Mouse (Mus musculus) limb, embryonic 11.5 days (tissue): ENCODE data around the gene Camsap2. TPM values are rescaled to one million over a fixed set of nuclear protein-coding genes. Genes with fewer than 3 reads are reported as not detected.

Experiments used
- ATAC-seq: fragments of 200-750 bp; cut with Nextera tagmentation; 2 replicates; pipeline ENCODE4 v1.8.0; 2017; ENCODE audit warnings: low read depth; ENCODE audit not compliant: insufficient number of reproducible peaks, low FRiP score, low TSS enrichment
- DNase-seq: peaks from one replicate; pipeline ENCODE4 v3.0.0-alpha.2; 2015; ENCODE audit warnings: low spot score
- H3K27ac ChIP-seq: fragments of 300-500 bp; sonication (generic); replicated peaks from 2 replicates; pipeline ENCODE4 v1.5.1; 2014; ENCODE audit warnings: low read depth, mild to moderate bottlenecking, low read length
- H3K27me3 ChIP-seq: fragments of 300-500 bp; sonication (generic); 2 replicates; pipeline ENCODE4 v1.6.1; 2014; ENCODE audit warnings: mild to moderate bottlenecking, low read length, mixed read lengths; ENCODE audit not compliant: control insufficient read depth, insufficient read depth
- H3K36me3 ChIP-seq: fragments of 300-500 bp; sonication (generic); 2 replicates; pipeline ENCODE4 v1.6.1; 2014; ENCODE audit warnings: mild to moderate bottlenecking, low read length, moderate library complexity, mixed read lengths; ENCODE audit not compliant: control insufficient read depth, insufficient read depth
- H3K4me1 ChIP-seq: fragments of 300-500 bp; sonication (generic); 2 replicates; pipeline ENCODE4 v1.6.1; 2014; ENCODE audit warnings: low read length, mixed read lengths; ENCODE audit not compliant: control insufficient read depth, insufficient read depth
- H3K4me2 ChIP-seq: fragments of 300-500 bp; sonication (generic); 2 replicates; pipeline ENCODE4 v1.6.1; 2014; ENCODE audit warnings: low read depth, mild to moderate bottlenecking, moderate library complexity; ENCODE audit not compliant: severe bottlenecking
- H3K4me3 ChIP-seq: fragments of 300-500 bp; sonication (generic); 2 replicates; pipeline ENCODE4 v1.5.1; 2014; ENCODE audit warnings: low read depth, low read length
- H3K9ac ChIP-seq: fragments of 300-500 bp; sonication (generic); 2 replicates; pipeline ENCODE4 v1.6.1; 2014; ENCODE audit warnings: mild to moderate bottlenecking, low read length
- H3K9me3 ChIP-seq: fragments of 300-500 bp; sonication (generic); 2 replicates; pipeline ENCODE4 v1.6.1; 2016; ENCODE audit warnings: low read length; ENCODE audit not compliant: control insufficient read depth
- WGBS: fragments of 180-500 bp; shearing (Covaris S2); extraction: QIAGEN DNeasy Blood & Tissue Kit; methylation state at CpG from one replicate; pipeline ENCODE4 v1.1.7; 2014; 5-methylcytosine and 5-hydroxymethylcytosine counted together
- polyA plus RNA-seq: library from polyadenylated mRNA; unstranded; fragments of >200 nt; fragmentation: Nextera tagmentation; extraction: Ambion mirVana; gene quantifications from 2 replicates; pipeline ENCODE4 v1.2.1, GENCODE M21; 2014

The Camsap2 gene
- polyA plus RNA-seq, 1 experiment from 2014 or later, result 20.6 TPM

DNA sequence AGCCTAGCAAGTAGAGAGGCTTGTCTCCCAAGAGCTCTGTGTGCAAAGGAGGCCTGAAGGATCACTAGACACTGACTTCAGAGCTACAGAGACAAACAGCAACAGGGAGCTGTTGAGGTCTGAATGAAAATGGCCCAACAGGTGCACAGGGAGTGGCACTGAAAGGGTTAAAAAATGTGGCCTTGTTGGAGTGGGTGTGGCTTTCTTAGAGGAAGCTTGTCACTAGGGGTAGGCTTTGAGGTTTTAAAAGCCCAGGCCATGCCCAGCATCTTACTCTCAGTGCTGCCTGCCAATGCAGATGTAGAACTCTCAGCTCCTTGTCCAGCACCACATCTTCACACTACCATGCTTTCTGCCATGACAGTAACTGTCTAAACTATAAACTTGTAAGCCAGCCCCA, 29.6 kb downstream of the Camsap2 start:
- Histone ChIP-seq H3K9me3 (no peaks in the 10 kb centered on the region), H3K27me3 (no peaks in the 10 kb centered on the region), H3K36me3 (no peaks in the 10 kb centered on the region), H3K4me1 (no peaks in the 10 kb centered on the region), H3K9ac (no peak overlapping the region), H3K27ac (no peak overlapping the region), H3K4me3 (no peak overlapping the region), H3K4me2 (no peak overlapping the region)
- DNase-seq (no peak), ATAC-seq (no peak)

DNA sequence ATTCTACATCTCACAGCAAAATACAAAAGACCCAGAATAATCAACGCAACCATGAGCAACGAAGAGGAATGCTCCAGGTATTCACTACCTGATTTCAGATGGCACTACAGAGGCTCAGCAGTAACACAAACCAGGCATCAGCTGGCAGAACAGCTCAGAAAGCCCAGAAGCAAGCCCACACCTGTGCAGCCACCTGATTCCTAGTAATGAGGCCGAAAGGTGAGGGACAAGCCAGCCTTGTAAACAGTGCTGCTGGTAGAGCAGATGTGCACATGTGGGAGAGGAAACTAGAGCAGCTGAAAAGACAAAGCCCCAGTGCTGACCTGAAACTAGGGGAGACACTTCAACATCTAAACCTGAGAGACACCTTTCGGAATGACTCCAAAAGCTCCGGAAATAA, 36.7 kb downstream of the Camsap2 start:
- Histone ChIP-seq H3K27me3 (no peaks in the 10 kb centered on the region), H3K4me2 (no peak overlapping the region), H3K4me3 (no peak overlapping the region), H3K27ac (no peak overlapping the region), H3K9me3 (no peaks in the 10 kb centered on the region), H3K4me1 (no peaks in the 10 kb centered on the region), H3K36me3 (no peaks in the 10 kb centered on the region), H3K9ac (no peak overlapping the region)
- no peak for DNase-seq
- 88% methylated on average over 5 of the region's 5 CpGs for WGBS
- no peak for ATAC-seq

- Histone ChIP-seq H3K9ac (no peak overlapping the region), H3K4me1 (no peaks in the 10 kb centered on the region), H3K27me3 (no peaks in the 10 kb centered on the region), H3K27ac (no peak overlapping the region), H3K4me2 (no peak overlapping the region), H3K36me3 (no peaks in the 10 kb centered on the region), H3K9me3 (no peaks in the 10 kb centered on the region), H3K4me3 (no peak overlapping the region)
- DNase-seq (no peak), ATAC-seq (no peak)
- WGBS, result 84% methylated on average over 3 of the region's 3 CpGs
These were observed 39.5 kb downstream of the Camsap2 start for GRCm38 (mm10) chr1:136306424-136306823.

GRCm38 (mm10) chr1:136293961-136294360, 51.9 kb downstream of the Camsap2 start:
- no peak for ATAC-seq

GRCm38 (mm10) chr1:136289803-136290202, 56.1 kb downstream of the Camsap2 start:
- H3K36me3 ChIP-seq, result no peaks in the 10 kb centered on the region
- WGBS, result 76% methylated on average over 1 of the region's 1 CpGs
- ATAC-seq, result no peak

More at GRCm38 (mm10) chr1:136293961-136294360, 51.9 kb downstream of the Camsap2 start:
- DNase-seq, result no peak
- Histone ChIP-seq H3K4me3 (no peak overlapping the region), H3K27me3 (no peaks in the 10 kb centered on the region), H3K27ac (no peak overlapping the region), H3K9ac (no peak overlapping the region), H3K4me1 (no peaks in the 10 kb centered on the region), H3K4me2 (no peak overlapping the region), H3K36me3 (no peaks in the 10 kb centered on the region), H3K9me3 (no peaks in the 10 kb centered on the region)

DNA sequence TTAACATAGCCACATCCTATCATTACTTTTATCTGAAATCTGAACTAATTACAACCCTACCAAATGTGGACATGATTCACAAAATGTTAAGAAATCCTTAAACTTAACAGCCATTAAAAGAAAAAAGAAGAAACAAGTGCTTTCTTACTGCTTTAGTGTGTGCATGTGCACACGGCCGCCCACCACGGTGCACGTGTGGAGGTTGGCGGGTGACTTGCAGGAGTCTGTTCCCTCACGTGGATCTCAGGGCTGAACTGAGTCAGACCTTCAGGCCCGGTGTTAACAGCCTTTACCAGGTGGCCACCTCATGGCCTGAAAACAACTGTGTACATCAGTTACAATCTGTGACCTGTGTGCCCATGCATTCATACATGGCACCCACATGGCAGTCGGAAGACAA, 68.5 kb downstream of the Camsap2 start:
- H3K9me3 ChIP-seq, result no peaks in the 10 kb centered on the region
- H3K9ac ChIP-seq, result no peak overlapping the region
- H3K36me3 ChIP-seq, result peaks cover 30% of the 10 kb centered on the region
- H3K4me1 ChIP-seq, result no peaks in the 10 kb centered on the region
- no peak for DNase-seq
- H3K27me3 ChIP-seq, result no peaks in the 10 kb centered on the region
- no peak overlapping the region for H3K27ac ChIP-seq
- H3K4me3 ChIP-seq, result no peak overlapping the region
- no peak overlapping the region for H3K4me2 ChIP-seq
- 87% methylated on average over 8 of the region's 8 CpGs for WGBS
- no peak for ATAC-seq

More at GRCm38 (mm10) chr1:136289803-136290202, 56.1 kb downstream of the Camsap2 start:
- Histone ChIP-seq H3K27ac (no peak overlapping the region), H3K4me2 (no peak overlapping the region), H3K4me1 (no peaks in the 10 kb centered on the region), H3K4me3 (no peak overlapping the region), H3K9me3 (no peaks in the 10 kb centered on the region), H3K9ac (no peak overlapping the region), H3K27me3 (no peaks in the 10 kb centered on the region)
- no peak for DNase-seq

DNA sequence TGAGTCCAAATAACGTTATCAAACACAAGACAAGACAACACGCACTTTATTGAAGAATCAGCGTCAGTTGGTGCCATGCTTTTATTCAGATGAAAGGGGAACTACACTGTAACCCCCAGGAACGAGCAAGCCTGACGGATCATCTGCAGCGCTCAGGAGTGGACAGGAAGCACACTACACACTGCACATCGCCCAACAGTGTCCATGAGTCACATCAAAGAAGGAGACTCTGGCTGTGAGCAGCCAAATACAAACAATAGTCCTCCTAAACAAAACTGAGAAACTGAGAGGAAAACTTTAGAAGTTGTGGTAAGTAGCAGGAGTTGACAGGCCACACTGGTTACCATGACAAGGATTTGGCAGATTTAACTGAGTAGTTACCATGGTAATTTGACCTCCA, 77.7 kb downstream of the Camsap2 start:
- Histone ChIP-seq H3K4me1 (no peaks in the 10 kb centered on the region), H3K36me3 (peaks cover 2% of the 10 kb centered on the region; the same call in 1 of the 2 replicates), H3K27me3 (no peaks in the 10 kb centered on the region), H3K9me3 (no peaks in the 10 kb centered on the region), H3K4me3 (no peak overlapping the region), H3K4me2 (no peak overlapping the region), H3K9ac (no peak overlapping the region), H3K27ac (no peak overlapping the region)
- 86% methylated on average over 7 of the region's 7 CpGs for WGBS
- no peak for DNase-seq
- ATAC-seq, result no peak

- Histone ChIP-seq H3K9ac (no peak overlapping the region), H3K27ac (no peak overlapping the region), H3K9me3 (no peaks in the 10 kb centered on the region), H3K4me3 (no peak overlapping the region), H3K27me3 (peaks cover 5% of the 10 kb centered on the region), H3K4me1 (no peaks in the 10 kb centered on the region), H3K4me2 (no peak overlapping the region), H3K36me3 (no peaks in the 10 kb centered on the region)
- DNase-seq (no peak), ATAC-seq (no peak)
- WGBS, result 59% methylated on average over 6 of the region's 6 CpGs
These were observed 79.8 kb downstream of the Camsap2 start for GRCm38 (mm10) chr1:136266127-136266526.

DNA sequence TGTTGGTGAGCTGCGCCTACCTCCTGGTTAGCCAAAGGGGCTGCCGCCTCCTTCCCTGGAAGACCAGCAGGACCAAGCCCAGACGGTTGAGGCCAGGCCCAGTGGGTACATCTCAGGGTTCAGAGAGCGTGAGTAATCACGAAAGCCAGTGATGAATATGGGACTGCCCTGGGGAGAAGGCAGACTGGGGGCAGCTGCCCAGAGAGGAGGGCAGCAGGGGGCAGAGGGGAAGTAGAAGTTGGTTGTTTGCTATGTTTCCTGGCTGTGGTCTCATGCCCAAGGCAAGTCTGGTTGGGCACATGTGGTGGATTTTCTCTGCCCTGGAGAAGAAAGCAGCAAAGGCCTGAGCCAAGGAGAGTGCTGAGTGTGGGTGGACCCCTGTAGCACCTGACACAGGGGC, 82.5 kb downstream of the Camsap2 start:
- DNase-seq, result no peak
- 82% methylated on average over 5 of the region's 5 CpGs for WGBS
- H3K9ac ChIP-seq, result no peak overlapping the region
- no peak for ATAC-seq
- H3K4me2 ChIP-seq, result no peak overlapping the region
- H3K27me3 ChIP-seq, result peaks cover 31% of the 10 kb centered on the region
- peaks cover 16% of the 10 kb centered on the region for H3K4me1 ChIP-seq
- H3K36me3 ChIP-seq, result no peaks in the 10 kb centered on the region
- no peaks in the 10 kb centered on the region for H3K9me3 ChIP-seq
- no peak overlapping the region for H3K27ac ChIP-seq
- no peak overlapping the region for H3K4me3 ChIP-seq
